Comparison of ENCODE assay signal across 20 mouse cellular contexts in genomic region chr2:20697719-20698118, GRCm38 (mm10).
DNase-seq lines count a peak whose midpoint lies in the region; ATAC-seq lines count a peak whose summit lies in the region.
"Had no signal": no experiment of that assay in that cellular context is flagged by ENCODE, and none has a peak within 500 bp of the region (broad histone marks: within the 10 kb centered on the region; RNA-seq: fewer than 3 reads in every experiment).

No protein-coding gene starts in this region.

- no peak for DNase-seq in frontal cortex, postnatal 25 days (ENCODE audit: low spot score in 2 of 2)
- DNase-seq in layer of hippocampus, adult 11-12 months (ENCODE audit: low spot score): peak; percentile 11
- no peak for DNase-seq in layer of hippocampus, postnatal 25 days (ENCODE audit: extremely low spot score in 1 of 2, low spot score in 1 of 2)
- DNase-seq in right cerebral cortex, postnatal 25 days: peak; percentile 28
- DNase-seq in right cerebral cortex, postnatal 36 days (ENCODE audit: low spot score in 2 of 2): no peak
- no peak for DNase-seq in cerebellum, adult 11 months
- no peak for DNase-seq in cerebellum, postnatal 4 days (ENCODE audit: low spot score in 2 of 2)
- DNase-seq: adrenal gland, adult 2 months; adrenal gland, postnatal 25 days; B cell, adult 2 months; cerebellum, adult 2 months; cerebellum, adult 9-11 months; cerebellum, postnatal 25 days; embryo, embryonic 11 days; gastrocnemius, postnatal 10 days; gastrocnemius, postnatal 36 days had no signal

- ATAC-seq in frontal cortex, adult (ENCODE audit: low TSS enrichment): peak; percentile 93
- ATAC-seq: forebrain, embryonic 15.5 days; hindbrain, embryonic 16.5 days; intestine, embryonic 15.5 days had no signal

Comparison
In these comparisons a context has a peak if more than half of its experiments do, and no peak if none do; other contexts are left out.
1. DNase-seq: peak in layer of hippocampus, adult 11-12 months (single experiment) and right cerebral cortex, postnatal 25 days (single experiment); none in frontal cortex, postnatal 25 days (0 of 2), layer of hippocampus, postnatal 25 days (0 of 2), right cerebral cortex, postnatal 36 days (0 of 2), cerebellum, adult 11 months (single experiment) and cerebellum, postnatal 4 days (0 of 2).